Mouse (Mus musculus): ENCODE data around the gene Pola2.

- no peak for TF ChIP-seq GATA1 (IDR thresholded peaks at IDR 0.05; ENCODE audit: low read depth, low read length)
- TF ChIP-seq CTCF (IDR thresholded peaks at IDR 0.05 in 2 of 3, conservative IDR thresholded peaks at IDR 0.05 in 1 of 3; ENCODE audit: control insufficient read depth in 1 of 3, insufficient read depth in 1 of 3, low read depth in 2 of 3, low read length in 3 of 3, poor library complexity in 1 of 3, severe bottlenecking in 1 of 3), result no peak
- no peak for TF ChIP-seq POLR2A (IDR thresholded peaks at IDR 0.05; ENCODE audit: control insufficient read depth in 1 of 2, insufficient read depth in 1 of 2, low read depth in 1 of 2, low read length in 2 of 2, poor library complexity in 1 of 2)
- TF ChIP-seq JUND (IDR thresholded peaks at IDR 0.05; ENCODE audit: low read depth, low read length), result no peak
- TF ChIP-seq USF1 (IDR thresholded peaks at IDR 0.05; ENCODE audit: low read depth, low read length), result no peak
- no peak for TF ChIP-seq KAT2A (conservative IDR thresholded peaks at IDR 0.05; ENCODE audit: low read depth, low read length)
- TF ChIP-seq EP300 (IDR thresholded peaks at IDR 0.05; ENCODE audit: low read depth in 1 of 2, low read length in 2 of 2), result no peak
These were observed 45.1 kb upstream of the Pola2 start for GRCm38 (mm10) chr19:6009137-6009536.
